Mouse (Mus musculus) layer of hippocampus, adult 9-11 months (tissue): ENCODE measurements around the gene Gm10334.
"Not testable (repeated sequence)": the region's sequence is repeated elsewhere in the genome, so short reads cannot be mapped to it uniquely, and the experiment has no call there.

ENCODE experiments used
- DNase-seq: peaks from one replicate; pipeline ENCODE4 v3.0.0; 2022

Gene Gm10334

GRCm38 (mm10) chr6:41446045-41446444, at the start of gene Gm10334:
Gene Gm10334 (minus strand): TSS chr6:41446145.
- DNase-seq: not testable (repeated sequence)

- DNase-seq: not testable (repeated sequence)
These were observed 12.7 kb upstream of the Gm10334 start, which contains the start of gene Prss1 for GRCm38 (mm10) chr6:41458632-41459031. Gene Prss1 (plus strand): TSS chr6:41458932.

GRCm38 (mm10) chr6:41442261-41442660, 3.7 kb downstream of the Gm10334 start:
- not testable (repeated sequence) for DNase-seq
